Mouse (Mus musculus) mature B cell (primary cell): ENCODE results near the gene Uspl1.

Source experiments
- in situ Hi-C: fragments of 300-500 bp; cut with MboI; formaldehyde crosslinking; loops from 2 replicates; pipeline ENCODE4 v1.14.3; 2019

The Uspl1 gene

DNA sequence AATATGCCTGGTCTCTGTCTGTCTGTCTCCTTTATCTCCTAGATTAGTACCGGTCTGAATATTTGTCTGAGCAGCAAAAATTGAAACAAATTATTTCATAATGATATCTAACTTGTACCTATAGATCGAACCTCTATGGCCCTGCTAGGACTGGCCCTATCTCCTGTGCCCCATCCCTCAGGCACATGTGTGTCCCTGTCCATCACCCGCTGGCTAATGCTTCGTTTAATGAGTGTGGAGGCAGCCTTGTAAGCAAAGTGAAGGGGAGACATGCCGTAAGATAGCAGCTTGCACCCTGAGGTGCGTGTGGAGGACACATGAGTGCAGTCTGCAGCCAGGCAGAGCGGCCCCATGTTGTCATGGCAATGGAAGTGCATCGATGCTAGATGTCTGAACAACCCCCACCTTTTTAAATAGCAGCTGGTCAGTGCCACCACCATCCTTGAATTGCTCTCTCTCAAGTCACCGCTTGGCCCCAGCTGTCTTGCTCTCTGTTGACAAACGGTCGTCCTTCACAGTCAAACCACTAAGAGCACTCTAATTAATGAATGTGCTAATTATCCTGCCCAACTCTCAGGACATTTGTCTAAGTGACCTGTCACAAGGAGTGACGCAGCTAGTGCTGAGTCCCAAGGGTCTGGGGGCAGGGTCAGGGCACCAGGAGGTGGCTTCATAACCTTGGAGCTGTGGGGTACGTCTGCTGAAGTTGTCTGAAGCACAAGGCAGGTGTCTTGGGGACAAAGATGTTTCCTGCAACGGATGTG lies 73.5 kb downstream of the Uspl1 start:
- in situ Hi-C loops, result no loop called here

DNA sequence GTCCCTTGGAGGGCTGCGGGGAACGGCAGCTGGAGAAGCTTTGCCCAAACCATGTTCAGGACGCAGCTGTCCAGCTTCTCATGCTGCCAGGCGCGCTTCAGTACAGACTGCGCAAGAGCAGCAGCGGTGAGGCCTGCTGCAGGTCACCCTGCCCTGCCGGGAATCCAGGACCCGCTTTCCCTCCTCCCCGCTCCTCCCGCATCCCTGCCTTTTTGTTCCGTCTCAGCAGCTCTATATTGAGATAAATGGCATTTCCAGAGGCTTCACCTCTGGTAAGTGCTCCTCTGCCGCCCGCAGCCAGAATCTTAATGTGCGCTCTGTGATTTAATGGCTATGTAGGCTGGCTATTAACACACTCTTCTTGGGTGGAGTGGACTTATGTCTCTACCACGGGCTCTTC lies 74.9 kb downstream of the Uspl1 start:
- in situ Hi-C loops, result no loop called here

DNA sequence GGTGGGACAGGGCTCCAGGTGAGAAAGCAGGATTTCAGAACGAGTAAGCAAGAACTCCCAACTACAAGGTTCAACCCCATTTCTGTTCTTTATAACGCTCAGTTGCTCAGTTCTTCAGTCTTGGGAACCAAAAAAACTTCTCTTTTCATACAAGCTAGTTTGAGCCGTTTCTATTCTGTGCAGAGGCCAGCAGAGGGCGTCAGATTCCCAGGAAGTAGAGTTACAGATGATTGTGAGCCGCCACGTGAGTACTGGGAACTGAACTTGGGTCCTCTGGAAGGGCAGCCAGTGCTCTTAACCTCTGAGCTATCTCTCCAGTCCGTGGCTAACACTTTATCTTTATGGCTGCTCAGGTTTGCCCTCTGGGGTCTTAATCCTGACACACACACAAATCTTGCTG lies 77.3 kb downstream of the Uspl1 start:
- in situ Hi-C loops, result no loop called here

DNA sequence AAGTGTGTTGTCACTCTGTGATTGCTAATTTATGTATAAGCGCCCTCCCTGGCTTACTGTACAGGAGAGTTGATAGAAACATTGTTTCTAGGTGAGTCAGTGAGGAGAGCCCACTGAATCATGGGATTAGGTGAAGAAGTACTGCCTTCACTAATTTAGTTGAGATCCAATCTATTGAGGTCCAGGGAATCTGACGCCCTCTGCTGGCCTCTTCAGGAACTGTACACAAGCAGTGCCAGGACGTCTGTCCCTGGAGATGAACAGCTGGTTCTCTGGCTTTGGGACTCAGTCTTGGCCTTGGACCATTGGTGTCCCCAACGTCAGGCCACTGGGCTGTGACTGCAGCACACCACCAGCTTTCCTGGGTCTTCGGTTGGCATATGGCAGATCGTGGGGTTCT lies 77.7 kb downstream of the Uspl1 start:
- in situ Hi-C loops, result no loop called here

DNA sequence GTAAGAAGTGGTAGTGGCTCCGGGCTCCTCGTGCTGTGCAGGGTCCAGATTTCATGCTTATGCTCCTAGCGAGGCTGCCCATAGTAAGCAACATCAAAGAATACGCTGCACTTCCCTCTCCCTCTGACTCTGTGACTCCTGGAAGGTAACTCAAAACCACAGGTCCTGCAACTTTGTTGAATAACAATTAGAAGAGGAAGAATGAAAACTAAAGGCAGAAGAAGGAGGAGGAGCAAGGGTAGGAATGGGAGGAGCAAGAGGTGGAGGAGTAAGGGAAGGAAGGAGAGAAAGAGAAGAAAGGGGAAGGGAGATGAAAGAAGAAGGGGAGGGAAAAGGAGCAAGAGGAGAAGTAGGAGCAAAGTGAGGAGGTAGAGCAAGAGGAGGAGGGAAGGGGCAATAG lies 80.3 kb downstream of the Uspl1 start, which contains the start of gene Alox5ap:
Gene Alox5ap (plus strand): TSS at position 363 of the 400 bp plus-strand sequence.
- in situ Hi-C loops, result no loop called here

DNA sequence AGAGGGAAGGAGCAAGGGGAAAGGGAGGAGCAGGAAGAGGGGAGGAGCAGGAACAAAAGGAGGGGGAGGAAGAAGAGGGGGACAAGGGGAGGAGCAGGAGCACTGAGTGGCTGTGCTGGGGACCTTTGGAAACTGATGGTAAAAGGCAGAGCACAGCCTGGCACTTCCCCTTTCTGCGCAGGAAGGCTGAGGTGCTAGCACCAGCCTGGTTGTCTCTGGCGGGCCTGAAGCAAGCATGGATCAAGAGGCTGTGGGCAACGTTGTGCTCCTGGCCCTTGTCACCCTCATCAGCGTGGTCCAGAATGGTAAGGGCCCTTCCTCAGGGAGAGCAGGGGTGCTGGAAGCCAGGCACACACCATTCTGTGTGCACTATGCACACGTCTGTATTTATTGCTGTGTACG lies 80.7 kb downstream of the Uspl1 start:
- in situ Hi-C loops, result no loop called here
